Mouse (Mus musculus) limb, embryonic 13.5 days (tissue): Measurements from ENCODE around the gene Olfr1423. TPM values are rescaled to one million over a fixed set of nuclear protein-coding genes. Genes with fewer than 3 reads are reported as not detected.
A peak's percentile ranks its signal among the peaks of the same experiment; 100 is the strongest.

Source experiments
- ATAC-seq: fragments of 200-750 bp; cut with Nextera tagmentation; 2 replicates; pipeline ENCODE4 v1.8.0; 2017; ENCODE audit warnings: low read depth, moderate number of reproducible peaks, moderate TSS enrichment; ENCODE audit not compliant: low FRiP score
- H3K27ac ChIP-seq: fragments of 300-500 bp; sonication (generic); 2 replicates; pipeline ENCODE4 v1.5.1; 2015; ENCODE audit warnings: inconsistent platforms, mild to moderate bottlenecking, moderate library complexity
- H3K27me3 ChIP-seq: fragments of 300-500 bp; sonication (generic); 2 replicates; pipeline ENCODE4 v1.6.1; 2015; ENCODE audit warnings: mild to moderate bottlenecking, inconsistent platforms
- H3K36me3 ChIP-seq: fragments of 300-500 bp; sonication (generic); 2 replicates; pipeline ENCODE4 v1.6.1; 2015; ENCODE audit warnings: inconsistent platforms, mild to moderate bottlenecking, moderate library complexity
- H3K4me1 ChIP-seq: fragments of 300-500 bp; sonication (generic); 2 replicates; pipeline ENCODE4 v1.6.1; 2015; ENCODE audit warnings: inconsistent platforms
- H3K4me2 ChIP-seq: fragments of 300-500 bp; sonication (generic); replicated peaks from 2 replicates; pipeline ENCODE4 v1.6.1; 2015; ENCODE audit warnings: inconsistent platforms, mild to moderate bottlenecking, moderate library complexity
- H3K4me3 ChIP-seq: fragments of 300-500 bp; sonication (generic); 2 replicates; pipeline ENCODE4 v1.5.1; 2015; ENCODE audit warnings: moderate library complexity, mild to moderate bottlenecking, inconsistent platforms
- H3K9ac ChIP-seq: fragments of 300-500 bp; sonication (generic); 2 replicates; pipeline ENCODE4 v1.6.1; 2015; ENCODE audit warnings: mild to moderate bottlenecking, inconsistent platforms
- H3K9me3 ChIP-seq: fragments of 300-500 bp; sonication (generic); 2 replicates; pipeline ENCODE4 v1.6.1; 2016; ENCODE audit warnings: inconsistent platforms
- WGBS: fragments of 180-500 bp; shearing (Covaris S2); methylation state at CpG from one replicate; pipeline ENCODE4 v1.1.7; 2015; 5-methylcytosine and 5-hydroxymethylcytosine counted together
- polyA plus RNA-seq: library from polyadenylated mRNA; unstranded; fragments of >200 nt; fragmentation: Nextera tagmentation; extraction: Ambion mirVana; gene quantifications from 2 replicates; pipeline ENCODE4 v1.2.1, GENCODE M21; 2015

Gene Olfr1423
- polyA plus RNA-seq, 1 experiment from 2014 or later = not detected

- peak; percentile 78 for ATAC-seq
- WGBS = under 1% methylated on average over 41 of the region's 41 CpGs
- peaks cover 17% of the 10 kb centered on the region for H3K4me1 ChIP-seq
- no peaks in the 10 kb centered on the region for H3K36me3 ChIP-seq
- H3K27me3 ChIP-seq = no peaks in the 10 kb centered on the region
- H3K9ac ChIP-seq = peak overlapping the region; percentile 66
- peak overlapping the region; percentile 71 for H3K4me2 ChIP-seq
- H3K27ac ChIP-seq = 0 out of 2 replicates have a peak overlapping the region, but pooled peaks have one; percentile 22
- H3K9me3 ChIP-seq = no peaks in the 10 kb centered on the region
- peak overlapping the region; percentile 60 for H3K4me3 ChIP-seq
Observed at GRCm38 (mm10) chr19:12005376-12006360, 35.4 kb downstream of the Olfr1423 start.

- Histone ChIP-seq H3K9me3 (no peaks in the 10 kb centered on the region), H3K9ac (no peak overlapping the region)
- 66% methylated on average over 9 of the region's 9 CpGs for WGBS
Observed at GRCm38 (mm10) chr19:12004216-12005008, 36.7 kb downstream of the Olfr1423 start.

GRCm38 (mm10) chr19:12003568-12003967 lies 37.5 kb downstream of the Olfr1423 start:
- no peaks in the 10 kb centered on the region for H3K9me3 ChIP-seq
- H3K27ac ChIP-seq = no peak overlapping the region
- no peak overlapping the region for H3K9ac ChIP-seq
- peaks cover 17% of the 10 kb centered on the region for H3K4me1 ChIP-seq
- no peak overlapping the region for H3K4me2 ChIP-seq
- H3K27me3 ChIP-seq = no peaks in the 10 kb centered on the region
- H3K4me3 ChIP-seq = no peak overlapping the region
- no peaks in the 10 kb centered on the region for H3K36me3 ChIP-seq
- ATAC-seq = no peak
- 69% methylated on average over 2 of the region's 2 CpGs for WGBS

More at GRCm38 (mm10) chr19:12004216-12005008, 36.7 kb downstream of the Olfr1423 start:
- peak overlapping the region; percentile 60 for H3K4me3 ChIP-seq
- H3K27me3 ChIP-seq = no peaks in the 10 kb centered on the region
- H3K4me2 ChIP-seq = peak overlapping the region; percentile 71
- H3K4me1 ChIP-seq = peaks cover 17% of the 10 kb centered on the region
- H3K27ac ChIP-seq = no peak overlapping the region
- ATAC-seq = no peak
- no peaks in the 10 kb centered on the region for H3K36me3 ChIP-seq

- ATAC-seq = no peak
- peak overlapping the region; percentile 26 for H3K4me3 ChIP-seq
- WGBS = 46% methylated on average over 14 of the region's 14 CpGs
Observed at GRCm38 (mm10) chr19:12002791-12003190, 38.3 kb downstream of the Olfr1423 start.

GRCm38 (mm10) chr19:12002125-12002524 lies 39.0 kb downstream of the Olfr1423 start:
- Histone ChIP-seq H3K27me3 (no peaks in the 10 kb centered on the region), H3K27ac (no peak overlapping the region), H3K36me3 (no peaks in the 10 kb centered on the region), H3K9ac (no peak overlapping the region), H3K9me3 (no peaks in the 10 kb centered on the region), H3K4me1 (peaks cover 14% of the 10 kb centered on the region), H3K4me3 (peak overlapping the region; percentile 26), H3K4me2 (peak overlapping the region; percentile 50)
- peak; percentile 18; the same call in 1 of the 2 replicates for ATAC-seq
- WGBS = 3% methylated on average over 11 of the region's 11 CpGs

More at GRCm38 (mm10) chr19:12002791-12003190, 38.3 kb downstream of the Olfr1423 start:
- H3K4me2 ChIP-seq = peak overlapping the region; percentile 50
- no peaks in the 10 kb centered on the region for H3K9me3 ChIP-seq
- no peaks in the 10 kb centered on the region for H3K36me3 ChIP-seq
- 0 out of 2 replicates have a peak overlapping the region, but pooled peaks have one; percentile 3 for H3K9ac ChIP-seq
- H3K27ac ChIP-seq = no peak overlapping the region
- H3K27me3 ChIP-seq = no peaks in the 10 kb centered on the region
- H3K4me1 ChIP-seq = peaks cover 17% of the 10 kb centered on the region

GRCm38 (mm10) chr19:12001686-12002085 lies 39.4 kb downstream of the Olfr1423 start:
- H3K9ac ChIP-seq = no peak overlapping the region
- H3K36me3 ChIP-seq = no peaks in the 10 kb centered on the region
- H3K27ac ChIP-seq = no peak overlapping the region
- no peak for ATAC-seq
- H3K27me3 ChIP-seq = no peaks in the 10 kb centered on the region
- H3K4me3 ChIP-seq = no peak overlapping the region
- no peak overlapping the region for H3K4me2 ChIP-seq
- H3K9me3 ChIP-seq = no peaks in the 10 kb centered on the region
- WGBS = 23% methylated on average over 3 of the region's 3 CpGs
- peaks cover 9% of the 10 kb centered on the region for H3K4me1 ChIP-seq

GRCm38 (mm10) chr19:11995722-11996448 lies 45.2 kb downstream of the Olfr1423 start:
- ATAC-seq = no peak
- no peaks in the 10 kb centered on the region for H3K9me3 ChIP-seq
- no peak overlapping the region for H3K4me2 ChIP-seq
- no peak overlapping the region for H3K27ac ChIP-seq
- 55% methylated on average over 2 of the region's 2 CpGs for WGBS
- H3K4me3 ChIP-seq = no peak overlapping the region
- H3K27me3 ChIP-seq = no peaks in the 10 kb centered on the region
- no peak overlapping the region for H3K9ac ChIP-seq
- no peaks in the 10 kb centered on the region for H3K4me1 ChIP-seq
- H3K36me3 ChIP-seq = peaks cover 46% of the 10 kb centered on the region

GRCm38 (mm10) chr19:11994703-11995431 lies 46.2 kb downstream of the Olfr1423 start:
- 91% methylated on average over 6 of the region's 6 CpGs for WGBS
- Histone ChIP-seq H3K36me3 (peaks cover 53% of the 10 kb centered on the region), H3K27ac (no peak overlapping the region), H3K9me3 (no peaks in the 10 kb centered on the region), H3K4me3 (no peak overlapping the region), H3K4me2 (no peak overlapping the region), H3K4me1 (no peaks in the 10 kb centered on the region), H3K9ac (no peak overlapping the region), H3K27me3 (no peaks in the 10 kb centered on the region)
- no peak for ATAC-seq

- WGBS = 88% methylated on average over 10 of the region's 10 CpGs
- H3K9ac ChIP-seq = no peak overlapping the region
- no peak overlapping the region for H3K27ac ChIP-seq
- no peak for ATAC-seq
- peaks cover 76% of the 10 kb centered on the region for H3K36me3 ChIP-seq
- no peaks in the 10 kb centered on the region for H3K9me3 ChIP-seq
- H3K4me1 ChIP-seq = no peaks in the 10 kb centered on the region
- H3K4me3 ChIP-seq = no peak overlapping the region
- no peak overlapping the region for H3K4me2 ChIP-seq
- H3K27me3 ChIP-seq = no peaks in the 10 kb centered on the region
Observed at GRCm38 (mm10) chr19:11992441-11993029, 48.6 kb downstream of the Olfr1423 start.

GRCm38 (mm10) chr19:11992034-11992433 lies 49.1 kb downstream of the Olfr1423 start:
- Histone ChIP-seq H3K4me2 (no peak overlapping the region), H3K4me3 (no peak overlapping the region), H3K27me3 (no peaks in the 10 kb centered on the region), H3K27ac (no peak overlapping the region), H3K4me1 (no peaks in the 10 kb centered on the region), H3K36me3 (peaks cover 80% of the 10 kb centered on the region), H3K9me3 (no peaks in the 10 kb centered on the region), H3K9ac (no peak overlapping the region)
- no peak for ATAC-seq
- WGBS = 92% methylated on average over 9 of the region's 9 CpGs

GRCm38 (mm10) chr19:11989334-11989733 lies 51.8 kb downstream of the Olfr1423 start:
- Histone ChIP-seq H3K36me3 (peaks cover 88% of the 10 kb centered on the region), H3K9ac (no peak overlapping the region)
- WGBS = 96% methylated on average over 7 of the region's 7 CpGs

More at GRCm38 (mm10) chr19:11989334-11989733, 51.8 kb downstream of the Olfr1423 start:
- Histone ChIP-seq H3K4me3 (no peak overlapping the region), H3K9me3 (no peaks in the 10 kb centered on the region), H3K4me2 (no peak overlapping the region), H3K27ac (no peak overlapping the region), H3K27me3 (no peaks in the 10 kb centered on the region), H3K4me1 (no peaks in the 10 kb centered on the region)
- no peak for ATAC-seq
